Mouse (Mus musculus) cerebral cortex, adult 2 months (tissue): ENCODE data around the gene Gm49380.

ENCODE experiments used
- WGBS: fragments of 180-500 bp; shearing (Covaris S2); methylation state at CpG from one replicate; pipeline ENCODE4 v1.1.7; 2018; 5-methylcytosine and 5-hydroxymethylcytosine counted together

Gene Gm49380

DNA sequence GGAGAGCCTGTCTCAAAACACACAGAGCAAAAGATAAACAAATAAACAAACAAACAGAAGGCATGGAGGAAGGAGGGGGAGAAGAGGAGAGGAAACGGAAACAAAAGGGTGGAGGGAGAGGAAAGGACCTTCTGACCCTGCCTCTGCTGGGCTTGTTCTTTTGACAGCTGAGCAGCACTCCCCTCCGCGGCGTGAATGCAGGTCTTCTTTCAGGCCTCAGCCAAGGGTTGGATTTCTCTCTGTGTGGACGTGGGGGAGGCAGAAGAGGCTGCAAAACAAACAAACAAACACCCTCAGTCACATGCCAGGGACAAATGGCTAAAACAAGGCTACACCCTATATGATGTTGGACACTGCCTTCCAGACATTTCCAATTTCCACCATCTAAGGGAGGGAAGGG lies 11.7 kb upstream of the Gm49380 start:
- WGBS: 70% methylated on average over 5 of the region's 5 CpGs

DNA sequence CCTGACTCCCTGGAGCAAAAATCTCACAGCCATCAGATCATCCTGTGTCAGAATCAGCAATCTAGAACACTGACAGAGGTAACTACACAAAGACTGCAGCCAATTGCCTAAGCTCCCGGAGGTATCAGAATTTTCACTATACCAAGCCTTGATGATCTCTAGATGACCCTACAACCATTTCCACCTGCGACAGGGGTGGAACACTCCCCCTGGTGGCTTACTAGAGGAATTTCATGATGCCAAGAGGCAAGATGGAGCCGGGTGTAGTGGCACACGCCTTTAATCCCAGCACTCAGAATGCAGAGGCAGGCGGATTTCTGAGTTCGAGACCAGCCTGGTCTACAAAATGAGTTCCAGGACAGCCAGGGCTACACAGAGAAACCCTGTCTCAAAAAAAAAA lies 11.0 kb upstream of the Gm49380 start:
- 75% methylated on average over 6 of the region's 6 CpGs for WGBS

- 59% methylated on average over 8 of the region's 8 CpGs for WGBS
Observed at GRCm38 (mm10) chr9:44119948-44120465, 6.7 kb upstream of the Gm49380 start.

DNA sequence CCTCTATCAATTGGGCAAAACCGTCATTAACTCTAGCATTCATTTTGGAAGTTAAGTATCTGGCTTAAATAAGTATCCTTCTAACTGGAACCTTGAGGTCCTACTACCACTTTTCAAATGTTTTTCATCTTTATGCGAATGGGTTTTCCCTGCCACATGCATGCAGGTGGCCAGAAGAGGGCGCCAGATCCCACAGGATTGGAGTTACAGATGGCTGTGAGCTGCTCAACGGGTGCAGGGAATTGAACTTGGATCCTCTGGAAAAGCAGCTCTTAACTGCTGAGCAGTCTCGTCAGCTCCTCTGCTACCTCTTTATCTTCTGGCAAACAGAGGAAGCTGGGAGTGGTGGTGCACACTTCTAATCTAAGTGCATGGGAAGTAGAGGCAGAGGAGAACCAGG lies 5.7 kb upstream of the Gm49380 start:
- WGBS: 61% methylated on average over 5 of the region's 5 CpGs

DNA sequence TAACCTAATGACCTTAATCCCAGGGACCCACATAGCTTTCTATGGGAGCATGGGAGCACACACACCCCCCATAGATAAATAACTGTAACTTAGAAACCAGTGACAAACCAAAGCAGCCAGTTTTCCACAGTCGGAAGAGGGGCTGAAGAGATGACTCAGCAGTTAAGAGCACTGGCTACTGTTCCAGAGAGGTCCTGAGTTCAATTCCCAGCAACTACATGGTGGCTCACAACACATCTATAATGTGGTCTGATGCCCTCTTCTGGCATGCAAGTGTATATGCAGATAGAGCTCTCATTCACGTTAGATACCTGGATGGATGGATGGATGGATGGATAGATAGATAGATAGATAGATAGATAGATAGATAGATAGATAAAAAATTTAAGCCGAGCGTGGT lies 2.9 kb upstream of the Gm49380 start:
- 95% methylated on average over 4 of the region's 4 CpGs for WGBS

DNA sequence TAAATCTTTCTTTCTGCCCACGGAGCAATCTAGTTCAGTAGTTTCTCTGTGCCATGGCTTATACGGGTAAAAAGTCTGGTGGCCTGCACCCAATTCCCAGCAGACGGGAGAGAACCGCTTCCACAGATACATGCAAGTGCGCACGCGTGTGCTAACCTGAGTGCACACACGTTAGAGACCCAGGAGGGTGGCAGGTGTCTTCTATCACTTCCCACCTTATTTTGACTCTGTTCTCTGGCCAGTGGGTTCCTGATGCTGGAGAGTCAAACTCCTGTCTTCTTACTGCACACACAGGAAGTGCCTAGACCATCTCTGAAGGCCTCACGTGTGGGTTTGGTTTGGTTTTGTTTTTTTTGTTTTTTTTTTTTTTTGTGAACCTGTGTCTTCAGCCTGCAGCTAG lies 2.3 kb upstream of the Gm49380 start:
- 91% methylated on average over 9 of the region's 9 CpGs for WGBS

DNA sequence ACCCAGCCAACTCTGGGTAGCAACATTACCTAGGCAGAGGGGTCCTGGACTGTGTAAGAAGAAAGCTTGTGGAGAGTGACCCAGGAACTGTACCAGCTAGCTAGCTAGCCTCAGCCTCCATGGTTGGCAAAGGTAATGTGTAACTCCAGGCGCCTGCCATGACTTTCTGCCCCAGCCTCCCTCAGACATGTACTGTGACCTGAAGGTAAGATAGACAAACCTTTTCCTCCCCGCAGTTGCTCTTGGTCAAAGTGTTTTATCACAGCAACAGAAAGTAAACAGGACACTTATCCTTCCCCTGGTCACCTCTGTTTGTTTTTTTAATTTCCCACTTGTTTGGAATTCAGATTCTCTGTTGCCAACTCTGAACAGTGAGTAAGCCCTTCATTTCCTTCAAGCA lies 1.2 kb upstream of the Gm49380 start:
- 82% methylated on average over 2 of the region's 2 CpGs for WGBS

DNA sequence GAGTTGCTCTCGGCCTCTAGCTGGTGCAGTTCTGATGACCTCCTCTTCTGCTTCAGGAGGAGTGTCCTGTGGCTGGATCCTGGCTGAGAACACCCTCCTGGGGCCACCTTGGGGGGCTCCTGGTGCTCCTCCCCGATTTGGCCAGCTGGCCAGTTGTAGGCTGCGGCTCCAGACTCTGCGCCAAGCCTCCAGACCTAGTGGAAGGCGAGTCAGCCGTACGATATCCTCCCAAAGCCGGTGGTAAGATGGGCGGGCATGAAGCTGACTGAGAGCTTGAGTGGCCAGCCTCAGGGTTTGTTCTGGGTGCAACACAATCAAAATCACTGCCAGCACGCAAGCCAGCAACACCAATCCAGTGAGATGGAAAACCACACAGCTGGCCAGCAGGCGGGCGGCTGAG lies 1.4 kb downstream of the Gm49380 start:
- 63% methylated on average over 10 of the region's 12 CpGs for WGBS

- WGBS: 27% methylated on average over 9 of the region's 9 CpGs
Observed at GRCm38 (mm10) chr9:44109360-44110095, 3.8 kb downstream of the Gm49380 start.

DNA sequence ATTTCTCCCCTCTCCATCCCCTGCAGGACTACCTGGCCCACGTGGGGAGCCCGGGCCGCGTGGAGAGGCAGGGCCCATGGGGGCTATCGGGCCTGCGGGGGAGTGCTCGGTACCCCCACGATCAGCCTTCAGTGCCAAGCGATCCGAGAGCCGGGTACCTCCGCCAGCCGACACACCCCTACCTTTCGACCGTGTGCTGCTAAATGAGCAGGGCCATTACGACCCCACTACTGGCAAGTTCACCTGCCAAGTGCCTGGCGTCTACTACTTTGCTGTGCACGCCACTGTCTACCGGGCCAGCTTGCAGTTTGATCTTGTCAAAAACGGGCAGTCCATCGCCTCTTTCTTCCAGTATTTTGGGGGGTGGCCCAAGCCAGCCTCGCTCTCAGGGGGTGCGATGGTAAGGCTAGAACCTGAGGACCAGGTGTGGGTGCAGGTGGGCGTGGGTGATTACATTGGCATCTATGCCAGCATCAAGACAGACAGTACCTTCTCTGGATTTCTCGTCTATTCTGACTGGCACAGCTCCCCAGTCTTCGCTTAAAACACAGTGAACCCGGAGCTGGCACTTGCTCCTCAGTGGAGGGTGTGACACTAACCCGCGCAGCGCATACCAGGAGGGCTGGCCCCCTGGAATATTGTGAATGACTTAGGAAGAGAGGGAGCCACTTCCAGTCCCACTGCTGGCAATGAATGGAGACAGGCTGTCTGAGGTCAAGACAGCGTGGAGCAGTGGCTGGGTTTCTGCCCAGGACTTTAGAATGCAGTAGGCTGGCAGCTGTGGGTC lies 4.8 kb downstream of the Gm49380 start:
- WGBS: 69% methylated on average over 31 of the region's 31 CpGs

DNA sequence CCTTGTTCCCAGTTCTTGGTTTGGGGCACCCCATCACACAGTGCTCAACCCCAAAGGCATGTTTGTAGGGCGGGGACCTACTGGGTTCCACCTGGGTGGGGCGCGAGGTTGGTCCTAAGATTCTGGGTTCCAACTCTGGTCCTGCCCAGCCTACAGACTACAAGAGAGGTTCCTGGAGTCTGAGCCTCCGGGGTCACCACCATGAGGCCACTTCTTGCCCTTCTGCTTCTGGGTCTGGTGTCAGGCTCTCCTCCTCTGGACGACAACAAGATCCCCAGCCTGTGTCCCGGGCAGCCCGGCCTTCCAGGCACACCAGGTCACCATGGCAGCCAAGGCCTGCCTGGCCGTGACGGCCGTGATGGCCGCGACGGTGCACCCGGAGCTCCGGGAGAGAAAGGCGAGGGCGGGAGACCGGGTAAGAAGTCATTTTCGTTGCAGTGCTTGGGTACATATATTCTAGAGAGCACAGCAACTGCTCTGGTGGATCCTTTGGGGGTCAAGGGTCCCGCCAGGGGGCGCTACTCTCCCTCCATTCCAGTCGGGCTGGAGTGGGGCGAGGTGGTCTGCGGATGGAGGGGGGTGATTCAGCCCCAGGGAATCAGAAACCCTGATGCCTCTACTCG lies 5.6 kb downstream of the Gm49380 start:
- 38% methylated on average over 25 of the region's 25 CpGs for WGBS

DNA sequence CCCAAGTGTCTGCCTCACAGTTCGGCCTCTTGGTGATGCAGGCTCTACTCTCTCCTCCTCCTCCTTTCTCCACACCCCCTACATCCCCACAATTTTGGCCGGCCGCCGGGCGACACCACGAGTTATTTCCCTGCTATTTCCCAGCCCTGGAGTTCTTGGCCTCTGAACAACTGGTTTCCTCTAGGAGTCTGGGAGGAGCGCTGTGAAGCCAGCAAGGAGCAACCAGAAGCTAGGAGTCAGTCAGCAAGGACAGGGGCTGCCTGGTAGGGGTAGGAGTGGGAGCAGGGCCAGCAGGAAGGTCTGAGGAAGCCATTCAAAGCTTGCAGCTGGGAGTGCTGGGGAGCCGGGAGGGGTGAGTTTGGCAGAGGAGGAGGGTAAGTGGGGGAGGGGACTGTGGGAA lies 6.2 kb downstream of the Gm49380 start, which contains the start of gene C1qtnf5:
Gene C1qtnf5 (plus strand): TSS at position 136 of the 400 bp plus-strand sequence.
- 22% methylated on average over 8 of the region's 8 CpGs for WGBS

DNA sequence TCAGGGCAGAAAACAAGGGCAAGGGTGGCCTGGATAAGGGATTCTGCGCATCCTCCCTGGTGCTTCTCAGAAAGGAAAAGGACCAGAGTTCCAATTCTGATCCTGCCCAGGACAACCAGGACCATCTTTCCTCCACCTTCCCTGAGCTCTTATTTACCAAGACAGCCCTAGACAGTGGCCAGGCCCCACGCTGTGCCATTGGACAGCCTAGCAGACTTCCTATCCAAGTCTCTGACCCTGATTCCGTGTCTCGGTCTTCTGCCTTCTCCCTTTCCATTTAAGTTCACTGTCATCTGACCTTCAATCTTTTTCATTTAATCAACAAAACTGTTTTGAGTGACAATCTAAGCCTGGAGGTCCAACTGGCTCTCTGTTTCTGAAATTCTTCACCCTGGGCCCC lies 6.7 kb downstream of the Gm49380 start:
- 72% methylated on average over 4 of the region's 4 CpGs for WGBS

DNA sequence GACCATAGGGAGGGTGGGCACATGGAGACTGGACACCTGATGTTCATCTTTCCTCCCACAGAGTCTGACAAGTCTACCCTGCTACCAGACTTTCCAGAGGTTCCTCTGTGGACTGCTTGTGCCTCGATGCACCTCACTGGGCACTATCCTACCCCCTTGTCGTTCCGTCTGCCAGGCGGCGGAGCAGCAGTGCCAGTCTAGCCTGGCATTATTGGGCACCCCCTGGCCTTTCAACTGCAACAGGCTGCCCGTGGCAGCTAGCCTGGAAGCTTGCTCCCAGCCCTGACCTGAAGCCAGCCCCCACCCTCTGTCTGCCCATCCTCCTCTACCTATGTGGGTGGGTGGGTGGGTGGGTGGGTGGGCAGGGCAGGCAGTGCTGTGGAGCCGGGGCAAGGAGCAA lies 7.1 kb downstream of the Gm49380 start:
- 70% methylated on average over 7 of the region's 7 CpGs for WGBS

DNA sequence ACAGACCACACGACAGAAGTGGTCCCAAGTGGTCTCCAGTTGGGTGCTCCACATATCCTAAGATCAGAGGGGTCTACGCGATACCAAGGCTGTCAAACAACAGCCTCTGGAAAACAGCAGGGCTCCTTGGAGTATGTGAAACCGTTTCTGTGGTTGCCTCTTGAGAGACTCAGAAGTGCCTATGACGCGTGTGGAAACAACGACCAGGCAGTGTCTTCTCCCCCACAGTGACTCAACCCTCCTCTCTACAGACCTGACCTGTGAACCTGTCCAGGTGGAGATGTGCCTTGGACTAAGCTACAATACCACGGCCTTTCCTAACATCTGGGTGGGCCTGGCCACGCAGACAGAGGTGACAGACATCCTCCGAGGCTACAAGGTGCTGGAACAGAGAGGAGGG lies 7.5 kb downstream of the Gm49380 start:
- WGBS: 89% methylated on average over 10 of the region's 10 CpGs

- 85% methylated on average over 7 of the region's 7 CpGs for WGBS
Observed at GRCm38 (mm10) chr9:44104881-44105280, 8.4 kb downstream of the Gm49380 start.

GRCm38 (mm10) chr9:44101490-44101889 lies 11.8 kb downstream of the Gm49380 start, which contains the start of gene Mfrp:
Gene Mfrp (plus strand): TSS chr9:44101729.
- 85% methylated on average over 9 of the region's 9 CpGs for WGBS

GRCm38 (mm10) chr9:44096536-44096935 lies 16.8 kb downstream of the Gm49380 start:
- 29% methylated on average over 9 of the region's 9 CpGs for WGBS

- 87% methylated on average over 9 of the region's 9 CpGs for WGBS
Observed at GRCm38 (mm10) chr9:44095781-44096180, 17.5 kb downstream of the Gm49380 start.

DNA sequence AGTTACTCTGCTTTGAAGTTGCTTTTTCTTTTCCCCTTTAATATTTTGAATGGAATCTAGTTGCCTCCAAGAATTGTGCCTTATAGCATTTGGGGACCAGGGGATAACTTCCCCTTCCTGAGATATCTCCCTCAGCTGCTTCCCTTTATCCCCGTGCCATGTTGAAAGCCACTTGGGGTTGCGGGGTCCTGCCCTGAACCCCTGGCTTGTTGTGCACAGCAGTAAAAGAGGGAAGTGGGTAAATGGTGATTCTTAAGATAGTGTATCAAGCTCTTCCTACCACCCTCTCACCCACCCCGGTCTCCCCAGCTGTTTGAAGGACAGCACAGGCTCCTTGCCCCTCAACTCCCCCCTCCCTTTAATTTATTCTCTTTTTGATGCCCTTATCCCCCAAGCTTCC lies 18.6 kb downstream of the Gm49380 start:
- 89% methylated on average over 3 of the region's 3 CpGs for WGBS

DNA sequence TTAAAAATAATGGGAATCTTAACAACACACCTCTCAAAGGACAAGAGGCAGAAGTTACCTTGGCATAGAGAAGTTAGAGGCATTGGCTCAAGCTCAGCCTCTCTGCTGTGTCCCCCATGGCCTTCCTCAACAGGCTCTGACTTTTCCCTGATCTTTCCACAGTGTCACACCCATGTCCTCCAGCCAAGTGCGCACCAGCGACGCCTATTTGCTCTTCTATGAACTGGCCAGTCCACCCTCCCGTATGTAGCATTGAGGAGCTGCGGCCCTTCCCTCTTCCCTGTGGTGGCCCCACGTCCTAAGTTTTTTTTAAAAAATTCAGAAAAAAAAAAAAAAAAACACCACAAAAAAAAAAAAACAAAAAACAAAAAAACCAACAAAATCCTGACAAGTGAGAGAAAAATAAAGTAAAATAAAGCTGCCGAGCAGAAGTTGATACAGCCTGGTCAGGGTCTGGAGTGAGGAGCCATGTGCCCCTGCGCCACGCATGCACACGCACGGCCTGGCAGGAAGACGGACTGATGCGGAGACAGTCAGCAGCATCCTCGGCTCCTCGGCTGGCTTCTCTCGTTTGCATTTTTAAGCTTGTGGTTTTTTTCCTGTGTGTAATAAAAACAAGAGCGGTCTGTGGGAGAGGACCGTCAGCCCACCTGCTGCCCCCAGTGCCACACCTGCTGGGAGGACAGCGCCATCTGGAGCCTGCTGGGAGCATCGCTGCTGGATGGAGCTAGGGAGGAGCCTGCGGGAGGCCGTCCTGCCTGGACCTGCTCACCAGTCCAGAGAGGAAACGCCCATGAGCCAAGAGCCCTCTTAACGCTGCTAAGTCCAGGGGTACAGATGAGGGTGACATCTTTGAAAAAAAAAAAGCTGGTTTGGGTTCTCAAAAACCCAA lies 19.4 kb downstream of the Gm49380 start:
- 29% methylated on average over 24 of the region's 24 CpGs for WGBS
